Mouse (Mus musculus) CH12.LX (cell line): Measurements from ENCODE around the gene Rdh5.

Experiments used
- CTCF ChIP-seq, 2 experiments: IDR thresholded peaks in 1 of 2; conservative IDR thresholded peaks in 1 of 2; 2 replicates each; pipeline ENCODE4 v1.5.1; 2011 to 2012; ENCODE audit warnings: low read depth in 2 of 2, low read length in 2 of 2, improper control_type of control experiment in 1 of 2, inconsistent platforms in 1 of 2, mild to moderate bottlenecking in 1 of 2, moderate library complexity in 1 of 2
- E2F4 ChIP-seq: IDR thresholded peaks from 2 replicates; pipeline ENCODE4 v1.6.1; 2011; ENCODE audit warnings: low read depth, low read length, improper control_type of control experiment; ENCODE audit not compliant: insufficient replicate concordance
- EP300 ChIP-seq: IDR thresholded peaks from 2 replicates; pipeline ENCODE4 v1.6.1; 2011; ENCODE audit warnings: low read length, improper control_type of control experiment
- GABPA ChIP-seq: IDR thresholded peaks from 2 replicates; pipeline ENCODE4 v1.6.1; 2012; ENCODE audit warnings: low read depth, low read length, improper control_type of control experiment, inconsistent platforms; ENCODE audit not compliant: insufficient replicate concordance
- JUND ChIP-seq: conservative IDR thresholded peaks from 2 replicates; pipeline ENCODE4 v1.6.1; 2011; ENCODE audit warnings: low read depth, low read length, improper control_type of control experiment
- KAT2A ChIP-seq: IDR thresholded peaks from 2 replicates; pipeline ENCODE4 v1.6.1; 2012; ENCODE audit warnings: low read length, improper control_type of control experiment, inconsistent platforms; ENCODE audit not compliant: insufficient replicate concordance
- MAFK ChIP-seq: IDR thresholded peaks from 2 replicates; pipeline ENCODE4 v1.6.1; 2011; ENCODE audit warnings: low read length, improper control_type of control experiment; ENCODE audit not compliant: insufficient replicate concordance
- MAX ChIP-seq: IDR thresholded peaks from 2 replicates; pipeline ENCODE4 v1.6.1; 2011; ENCODE audit warnings: low read length, improper control_type of control experiment
- MYC ChIP-seq: IDR thresholded peaks from 2 replicates; pipeline ENCODE4 v1.6.1; 2011; ENCODE audit warnings: low read depth, mild to moderate bottlenecking, improper control_type of control experiment, low read length
- NELFE ChIP-seq: IDR thresholded peaks from 2 replicates; pipeline ENCODE4 v1.6.1; 2011; ENCODE audit warnings: low read depth, low read length, improper control_type of control experiment
- POLR2A ChIP-seq: IDR thresholded peaks from 2 replicates; pipeline ENCODE4 v1.6.1; 2011; ENCODE audit warnings: low read depth, mild to moderate bottlenecking, improper control_type of control experiment, low read length
- UBTF ChIP-seq: IDR thresholded peaks from 2 replicates; pipeline ENCODE4 v1.6.1; 2012; ENCODE audit warnings: low read depth, mild to moderate bottlenecking, inconsistent platforms, low read length, improper control_type of control experiment, moderate library complexity
- ZKSCAN1 ChIP-seq: IDR thresholded peaks from 2 replicates; pipeline ENCODE4 v1.6.1; 2012; ENCODE audit warnings: low read depth, inconsistent platforms, low read length, improper control_type of control experiment, borderline replicate concordance

- TF ChIP-seq CTCF (conservative IDR thresholded peaks at IDR 0.05 in 1 of 2, IDR thresholded peaks at IDR 0.05 in 1 of 2; ENCODE audit: low read depth in 2 of 2, low read length in 2 of 2), result peak; percentile 50 to 71
- TF ChIP-seq UBTF, result no peak
- no peak for TF ChIP-seq MYC
- no peak for TF ChIP-seq MAFK
- TF ChIP-seq POLR2A, result no peak
- TF ChIP-seq GABPA, result no peak
- TF ChIP-seq EP300, result no peak
- TF ChIP-seq E2F4, result no peak
- TF ChIP-seq ZKSCAN1, result no peak
- no peak for TF ChIP-seq NELFE
- TF ChIP-seq MAX, result no peak
- TF ChIP-seq KAT2A, result no peak
- TF ChIP-seq JUND, result no peak
Measured at GRCm38 (mm10) chr10:128945675-128946074, 23.0 kb upstream of the Rdh5 start.
